Mouse (Mus musculus) bone marrow macrophage, adult 2 months (primary cell): ENCODE data around the gene H2-D1.
"Not testable (repeated sequence)": the region's sequence is repeated elsewhere in the genome, so short reads cannot be mapped to it uniquely, and the experiment has no call there.

ENCODE experiments used
- CTCF ChIP-seq: IDR thresholded peaks from 2 replicates; pipeline ENCODE4 v1.5.1; 2012; ENCODE audit warnings: low read depth, mild to moderate bottlenecking, low read length, moderate library complexity
- POLR2A ChIP-seq: IDR thresholded peaks from 2 replicates; pipeline ENCODE4 v1.6.1; 2012; ENCODE audit warnings: mild to moderate bottlenecking, low read depth, low read length, borderline replicate concordance

- TF ChIP-seq CTCF, POLR2A: not testable (repeated sequence)
Measured at GRCm38 (mm10) chr17:35304921-35305320, 42.4 kb downstream of the H2-D1 start.
